Mouse (Mus musculus): ENCODE measurements around the gene Nfx1. TPM values are rescaled to one million over a fixed set of nuclear protein-coding genes. Genes with fewer than 3 reads are reported as not detected.

Gene Nfx1
- total RNA-seq, 2 experiments from 2014 or later = 73.4 to 73.6 TPM

- no peak for DNase-seq (ENCODE audit: low spot score in 2 of 2)
Observed at GRCm38 (mm10) chr4:40974011-40974410, 3.3 kb downstream of the Nfx1 start.

- no peak for DNase-seq (ENCODE audit: low spot score in 2 of 2)
Observed at GRCm38 (mm10) chr4:40975678-40976077, 5.0 kb downstream of the Nfx1 start.

- no peak for DNase-seq (ENCODE audit: low spot score in 2 of 2)
Observed at GRCm38 (mm10) chr4:40976651-40977050, 5.9 kb downstream of the Nfx1 start.

GRCm38 (mm10) chr4:40979430-40979829, 8.7 kb downstream of the Nfx1 start:
- no peak for DNase-seq (ENCODE audit: low spot score in 2 of 2)

- DNase-seq (ENCODE audit: low spot score in 2 of 2) = no peak
Observed at GRCm38 (mm10) chr4:40982486-40982885, 11.8 kb downstream of the Nfx1 start.

GRCm38 (mm10) chr4:40983686-40984085, 13.0 kb downstream of the Nfx1 start:
- no peak for DNase-seq (ENCODE audit: low spot score in 2 of 2)

- DNase-seq (ENCODE audit: low spot score in 2 of 2) = no peak
Observed at GRCm38 (mm10) chr4:40989633-40990032, 18.9 kb downstream of the Nfx1 start.

GRCm38 (mm10) chr4:40996302-40996701, 25.6 kb downstream of the Nfx1 start:
- no peak for DNase-seq (ENCODE audit: low spot score in 2 of 2)

GRCm38 (mm10) chr4:40997916-40998315, 27.2 kb downstream of the Nfx1 start:
- DNase-seq (ENCODE audit: low spot score in 2 of 2) = no peak

GRCm38 (mm10) chr4:41000271-41000670, 29.6 kb downstream of the Nfx1 start:
- DNase-seq (ENCODE audit: low spot score in 2 of 2) = no peak

GRCm38 (mm10) chr4:41000842-41001639, 30.3 kb downstream of the Nfx1 start:
- DNase-seq (ENCODE audit: low spot score in 2 of 2) = no peak

GRCm38 (mm10) chr4:41013351-41013750, 42.6 kb downstream of the Nfx1 start:
- DNase-seq (ENCODE audit: low spot score in 2 of 2) = no peak

- no peak for DNase-seq (ENCODE audit: low spot score in 2 of 2)
Observed at GRCm38 (mm10) chr4:41015798-41016197, 45.1 kb downstream of the Nfx1 start.

GRCm38 (mm10) chr4:41021094-41021493, 50.4 kb downstream of the Nfx1 start:
- no peak for DNase-seq (ENCODE audit: low spot score in 2 of 2)

GRCm38 (mm10) chr4:41026086-41026787, 55.5 kb downstream of the Nfx1 start:
- no peak for DNase-seq (ENCODE audit: low spot score in 2 of 2)

GRCm38 (mm10) chr4:41027872-41028271, 57.2 kb downstream of the Nfx1 start:
- no peak for DNase-seq (ENCODE audit: low spot score in 2 of 2)

- DNase-seq (ENCODE audit: low spot score in 2 of 2) = no peak
Observed at GRCm38 (mm10) chr4:41028272-41028671, 57.6 kb downstream of the Nfx1 start.

GRCm38 (mm10) chr4:41029372-41029771, 58.7 kb downstream of the Nfx1 start:
- peak; percentile 80 to 82 for DNase-seq (ENCODE audit: low spot score in 2 of 2)

- no peak for DNase-seq (ENCODE audit: low spot score in 2 of 2)
Observed at GRCm38 (mm10) chr4:41031242-41031641, 60.5 kb downstream of the Nfx1 start.

GRCm38 (mm10) chr4:41037942-41038341, 67.2 kb downstream of the Nfx1 start:
- DNase-seq (ENCODE audit: low spot score in 2 of 2) = no peak

GRCm38 (mm10) chr4:41040983-41041382, 70.3 kb downstream of the Nfx1 start:
- no peak for DNase-seq (ENCODE audit: low spot score in 2 of 2)

GRCm38 (mm10) chr4:41042880-41043279, 72.2 kb downstream of the Nfx1 start:
- DNase-seq (ENCODE audit: low spot score in 2 of 2) = no peak

- no peak for DNase-seq (ENCODE audit: low spot score in 2 of 2)
Observed at GRCm38 (mm10) chr4:41043961-41044360, 73.3 kb downstream of the Nfx1 start.
